Mouse (Mus musculus) heart, postnatal 25 days (tissue): Measurements from ENCODE around the gene Bphl. TPM values are rescaled to one million over a fixed set of nuclear protein-coding genes. Genes with fewer than 3 reads are reported as not detected.

ENCODE experiments used
- DNase-seq: peaks from one replicate; pipeline ENCODE4 v3.0.0; 2022; ENCODE audit warnings: low spot score
- intact Hi-C: fragments of 180-260 bp; cut with DNase I; formaldehyde crosslinking; loops from one replicate; pipeline ENCODE4 v1.15.1; 2025
- total RNA-seq, 2 experiments: library from RNA; stranded (reverse); gene quantifications; 2 replicates each; pipeline ENCODE4 v1.2.3; 2021

The Bphl gene
- total RNA-seq = 10 to 100 TPM; 34.8 to 39.7 TPM

DNA sequence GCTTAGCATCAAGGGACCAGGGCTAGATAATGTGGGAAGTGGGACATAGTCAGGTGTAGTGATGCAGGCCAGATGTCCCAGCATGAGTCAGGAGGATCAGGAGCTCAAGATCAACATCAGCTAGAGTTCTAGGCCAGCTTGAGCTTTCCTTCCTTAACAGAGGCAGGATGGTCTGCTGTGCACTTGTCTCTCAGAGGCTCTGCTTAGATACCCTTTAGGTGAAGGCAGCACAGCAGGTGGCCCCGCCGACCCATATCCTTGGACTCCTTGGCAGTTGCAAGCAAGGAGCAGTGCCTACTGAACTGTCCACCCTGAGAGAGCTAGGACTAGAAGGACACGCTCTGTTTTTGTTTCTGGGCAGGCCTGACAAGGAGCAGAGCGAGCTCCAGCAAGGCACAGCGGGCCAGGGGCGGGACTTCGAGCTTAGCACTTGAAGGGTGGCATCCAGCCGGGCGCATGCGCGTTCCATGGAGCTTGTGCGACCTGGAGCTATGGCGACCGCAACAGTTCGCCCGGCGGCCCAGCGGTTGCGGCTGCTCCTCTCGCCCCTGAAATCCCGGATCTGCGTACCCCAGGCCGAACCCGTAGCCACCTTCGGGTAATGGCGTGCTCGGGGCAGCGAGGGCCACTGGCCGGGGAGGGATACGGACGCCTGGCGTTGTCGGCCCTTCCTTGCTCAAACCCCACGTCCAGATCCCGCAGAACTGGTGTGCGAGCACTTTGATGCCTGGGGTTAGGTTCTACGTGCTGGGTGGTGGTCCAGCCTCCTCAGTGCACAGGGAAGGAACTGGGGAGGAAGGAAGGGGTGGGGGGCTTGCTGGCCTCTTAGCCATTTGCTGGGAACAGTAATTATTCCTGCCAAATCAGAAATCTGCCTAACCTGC, at the start of gene Bphl:
Gene Bphl (plus strand): TSS at position 426 of the 884 bp plus-strand sequence.
- intact Hi-C loops = no loop called here
- DNase-seq = peak; percentile 84

GRCm38 (mm10) chr13:33989625-33990024, 47.8 kb upstream of the Bphl start:
- intact Hi-C loops = no loop called here
- no peak for DNase-seq

- peak; percentile 27 for DNase-seq
- intact Hi-C loops = loop anchor here (1.0 kb wide), 1 partner anchor 38 kb away; no protein-coding TSS in a partner anchor
Observed at GRCm38 (mm10) chr13:33995197-33995596, 42.2 kb upstream of the Bphl start.

DNA sequence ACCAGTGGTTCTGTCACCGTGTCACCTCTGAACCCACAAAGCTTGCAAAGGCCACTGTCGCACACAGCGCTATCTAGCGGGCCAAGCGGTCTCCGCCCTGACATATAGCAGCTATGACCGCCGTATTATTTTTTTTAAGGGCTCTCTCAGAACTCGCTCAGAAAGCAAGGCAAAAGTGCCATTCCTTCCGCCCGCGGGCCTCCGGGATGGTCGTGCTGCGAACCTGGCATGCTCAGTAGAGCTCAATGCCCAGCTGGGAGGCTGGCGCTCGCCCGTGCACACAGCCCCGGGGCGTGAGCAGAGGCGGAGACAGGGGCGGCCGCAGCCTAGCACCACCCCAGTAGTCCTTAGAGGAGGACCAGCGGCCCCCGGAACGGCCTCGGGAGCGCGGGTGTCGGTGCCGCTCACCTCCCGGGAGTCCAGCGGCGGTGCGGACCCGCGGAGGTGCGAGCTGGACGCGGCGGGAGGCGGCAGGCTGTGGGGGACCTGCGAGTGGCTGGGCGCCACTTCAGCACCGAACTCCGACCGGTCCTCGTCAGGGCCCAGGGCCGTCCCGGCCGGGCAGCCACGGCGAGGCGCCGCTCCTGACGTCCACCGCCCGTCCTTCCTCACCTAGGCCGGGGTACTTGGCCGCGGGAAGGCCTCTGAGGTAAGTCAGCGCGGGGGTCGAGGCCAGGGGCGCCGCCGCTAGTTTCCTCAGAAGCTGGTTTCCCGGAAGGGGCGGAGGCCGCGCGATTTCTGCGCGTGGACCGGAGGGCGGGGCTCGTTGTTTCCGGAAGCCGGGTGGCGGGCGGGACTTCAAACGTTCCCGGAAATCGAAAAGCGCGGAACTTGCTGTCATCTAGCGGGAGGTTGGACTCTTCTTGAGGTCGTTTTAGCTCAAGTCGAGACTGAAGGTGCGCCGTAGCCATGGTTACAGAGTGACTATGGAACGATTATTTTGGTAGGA, 35.1 kb upstream of the Bphl start, which contains the start of the genes Ripk1 and Serpinb6a:
Gene Ripk1 (plus strand): TSS at position 306 of the 949 bp plus-strand sequence.
Gene Serpinb6a (minus strand): TSS at position 737 of the 949 bp plus-strand sequence.
- intact Hi-C loops = no loop called here
- DNase-seq = peak; percentile 84

DNA sequence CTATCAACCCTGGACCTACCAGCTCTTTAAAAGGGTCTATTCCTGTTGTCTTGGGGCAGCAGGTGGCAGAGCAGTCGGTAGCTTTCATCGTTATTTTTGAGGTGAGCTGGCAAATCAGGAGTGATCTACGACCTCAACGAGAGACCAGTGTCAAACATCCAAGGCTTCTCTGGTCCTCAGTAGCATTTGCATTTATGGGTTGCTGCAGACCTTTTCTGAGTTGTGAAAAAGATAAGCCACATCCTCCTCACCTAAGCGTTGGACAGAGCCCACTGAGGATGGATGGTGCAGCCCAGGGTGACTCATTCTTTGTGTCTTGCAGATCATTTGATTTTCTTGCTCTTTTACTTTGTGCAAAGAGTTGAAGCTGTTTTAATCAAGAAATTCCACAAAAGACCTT, 34.3 kb upstream of the Bphl start:
- DNase-seq = no peak
- intact Hi-C loops = no loop called here

DNA sequence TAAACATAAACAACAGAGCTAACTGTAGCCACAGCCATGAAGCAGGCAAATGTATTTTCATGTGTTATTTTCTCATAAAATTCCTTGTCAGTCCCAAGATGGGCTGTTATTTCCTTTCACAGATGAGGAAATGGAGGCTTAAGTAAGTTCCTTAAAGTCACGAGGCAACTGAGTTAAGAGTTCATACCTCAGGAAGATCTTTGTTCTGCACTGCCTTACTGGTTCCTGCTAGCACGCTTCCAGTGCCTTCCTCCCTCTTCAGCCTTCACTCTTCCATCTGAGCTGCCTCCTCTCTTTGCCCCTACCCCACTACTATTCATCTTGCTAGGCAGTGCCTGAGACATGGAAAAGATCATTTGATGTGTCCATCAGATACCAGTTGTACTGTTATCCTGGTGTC, 30.2 kb upstream of the Bphl start:
- DNase-seq = peak; percentile 2
- intact Hi-C loops = no loop called here

GRCm38 (mm10) chr13:34016927-34017569, 20.3 kb upstream of the Bphl start:
- DNase-seq = no peak
- intact Hi-C loops = no loop called here

DNA sequence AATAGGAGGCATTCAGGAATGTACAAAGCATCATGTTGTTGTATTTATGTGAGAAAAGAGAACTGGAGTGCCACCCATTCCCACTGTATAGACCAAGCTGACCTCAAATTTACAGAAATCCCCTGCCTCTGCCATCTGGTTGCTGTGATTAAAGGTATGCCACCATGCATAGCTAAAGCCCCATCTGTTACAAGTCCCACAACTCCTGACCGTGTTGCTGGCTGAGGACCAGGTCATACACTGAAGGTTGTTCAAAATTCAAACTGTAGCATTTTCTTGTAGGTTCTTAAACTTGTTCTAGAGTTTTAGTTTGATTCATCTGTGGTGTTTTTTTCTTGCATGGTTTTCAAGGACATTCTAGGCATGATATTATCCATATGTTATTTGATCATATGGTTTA, 18.9 kb upstream of the Bphl start:
- no peak for DNase-seq
- intact Hi-C loops = no loop called here

GRCm38 (mm10) chr13:34021998-34022397, 15.4 kb upstream of the Bphl start:
- intact Hi-C loops = no loop called here
- DNase-seq = no peak

GRCm38 (mm10) chr13:34032041-34032440, 5.4 kb upstream of the Bphl start:
- DNase-seq = no peak
- intact Hi-C loops = no loop called here

DNA sequence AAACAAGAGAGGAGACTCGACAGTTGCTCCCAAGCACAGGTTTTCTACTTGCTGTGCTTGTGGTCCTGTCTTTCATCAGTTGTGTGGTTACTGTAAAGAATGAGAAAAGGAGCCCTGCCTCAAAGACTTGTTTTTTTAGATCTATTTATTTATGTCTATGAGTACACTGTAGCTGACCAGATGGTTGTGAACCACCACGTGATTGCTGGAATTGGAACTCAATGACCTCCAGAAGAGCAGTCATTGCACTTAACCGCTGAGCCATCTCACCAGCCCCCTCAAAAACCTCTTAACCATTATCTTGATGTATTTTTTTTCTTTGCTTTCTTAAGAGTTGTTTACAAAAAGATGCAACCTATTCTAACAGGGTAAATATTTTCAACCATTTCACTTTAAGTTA, 2.0 kb upstream of the Bphl start:
- intact Hi-C loops = no loop called here
- no peak for DNase-seq

GRCm38 (mm10) chr13:34036726-34037125, 671 bp upstream of the Bphl start:
- no peak for DNase-seq
- intact Hi-C loops = no loop called here

DNA sequence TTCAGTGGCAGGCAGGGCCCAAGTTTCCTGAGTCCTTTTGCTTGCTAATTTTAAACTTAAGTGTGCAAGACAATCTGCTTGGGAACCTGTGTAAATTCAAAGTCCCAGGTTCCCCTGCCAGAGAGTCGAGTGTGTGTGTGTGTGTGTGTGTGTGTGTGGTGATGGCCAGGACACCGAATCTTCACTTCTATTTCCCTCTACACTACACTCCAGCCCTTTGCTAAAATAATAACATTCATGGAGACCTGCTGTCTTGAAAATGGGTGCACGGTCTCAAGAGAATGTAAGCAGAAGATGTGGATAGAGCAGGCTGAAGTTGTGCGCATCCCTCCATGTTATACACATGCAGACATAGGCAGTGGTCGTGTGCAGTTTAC, 647 bp downstream of the Bphl start:
- intact Hi-C loops = no loop called here

GRCm38 (mm10) chr13:34038901-34039341, 1.5 kb downstream of the Bphl start:
- DNase-seq = no peak
- intact Hi-C loops = no loop called here

More for the DNA sequence above, 647 bp downstream of the Bphl start:
- no peak for DNase-seq

DNA sequence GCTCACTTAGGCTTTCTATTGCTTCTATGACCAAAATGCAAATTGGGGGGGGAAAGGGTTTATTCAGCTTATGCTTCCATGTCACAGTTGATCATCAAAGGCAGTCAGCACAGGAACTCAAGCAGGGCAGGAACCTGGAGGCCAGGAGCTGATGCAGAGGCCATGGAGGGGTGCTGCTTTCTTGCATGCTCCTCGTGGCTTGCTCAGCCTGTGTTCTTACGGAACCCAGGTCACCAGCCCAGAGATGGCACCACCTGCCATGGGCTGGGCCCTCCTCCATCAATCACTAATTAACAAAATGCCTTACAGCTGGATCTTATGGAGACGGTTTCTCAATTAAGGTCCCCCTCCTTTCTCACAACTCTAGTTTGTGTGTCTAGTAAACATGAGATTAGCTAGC, 2.7 kb downstream of the Bphl start:
- intact Hi-C loops = loop anchor here (10.0 kb wide), 1 partner anchor 305 kb away; the partner anchor contains the start of gene Slc22a23

GRCm38 (mm10) chr13:34043716-34044393, 6.5 kb downstream of the Bphl start:
- intact Hi-C loops = loop anchor here (10.0 kb wide), 1 partner anchor 301 kb away; the partner anchor contains the start of gene Slc22a23

More for the DNA sequence above, 2.7 kb downstream of the Bphl start:
- no peak for DNase-seq

GRCm38 (mm10) chr13:34045511-34046249, 8.3 kb downstream of the Bphl start:
- no peak for DNase-seq
- intact Hi-C loops = loop anchor here (1.0 to 10.0 kb wide), 4 partner anchors 31 to 597 kb away; partner anchors contain the start of gene Slc22a23

More at GRCm38 (mm10) chr13:34043716-34044393, 6.5 kb downstream of the Bphl start:
- no peak for DNase-seq

GRCm38 (mm10) chr13:34046421-34047012, 9.1 kb downstream of the Bphl start:
- peak; percentile 58 for DNase-seq
- intact Hi-C loops = loop anchor here (1.0 to 10.0 kb wide), 4 partner anchors 30 to 596 kb away; partner anchors contain the start of gene Slc22a23
